Mouse (Mus musculus) bone marrow macrophage, adult 2 months (primary cell): ENCODE measurements at regions not wholly inside any gene's neighbourhood (a gene's known extent, or its start where the extent isn't known, plus 50 kb on each side); places are given as distances from the start of the nearest gene placed in this dataset.

Experiments
- H3K27ac ChIP-seq: 2 replicates; pipeline ENCODE4 v1.5.1; 2012; ENCODE audit warnings: low read depth, low read length; ENCODE audit not compliant: insufficient read depth
- H3K4me1 ChIP-seq: 2 replicates; pipeline ENCODE4 v1.6.1; 2012; ENCODE audit warnings: low read length; ENCODE audit not compliant: control insufficient read depth, insufficient read depth
- H3K4me3 ChIP-seq: 2 replicates; pipeline ENCODE4 v1.5.1; 2012; ENCODE audit warnings: mild to moderate bottlenecking, low read length, moderate library complexity; ENCODE audit not compliant: insufficient read depth
- CTCF ChIP-seq: IDR thresholded peaks from 2 replicates; pipeline ENCODE4 v1.5.1; 2012; ENCODE audit warnings: low read depth, mild to moderate bottlenecking, low read length, moderate library complexity
- POLR2A ChIP-seq: IDR thresholded peaks from 2 replicates; pipeline ENCODE4 v1.6.1; 2012; ENCODE audit warnings: mild to moderate bottlenecking, low read depth, low read length, borderline replicate concordance

GRCm38 (mm10) chrX:13014051-13014450, 57.2 kb upstream of the Usp9x start:
- Histone ChIP-seq H3K4me3 (no peak overlapping the region), H3K4me1 (no peaks in the 10 kb centered on the region), H3K27ac (no peak overlapping the region)
- TF ChIP-seq POLR2A (no peak), CTCF (no peak)

DNA sequence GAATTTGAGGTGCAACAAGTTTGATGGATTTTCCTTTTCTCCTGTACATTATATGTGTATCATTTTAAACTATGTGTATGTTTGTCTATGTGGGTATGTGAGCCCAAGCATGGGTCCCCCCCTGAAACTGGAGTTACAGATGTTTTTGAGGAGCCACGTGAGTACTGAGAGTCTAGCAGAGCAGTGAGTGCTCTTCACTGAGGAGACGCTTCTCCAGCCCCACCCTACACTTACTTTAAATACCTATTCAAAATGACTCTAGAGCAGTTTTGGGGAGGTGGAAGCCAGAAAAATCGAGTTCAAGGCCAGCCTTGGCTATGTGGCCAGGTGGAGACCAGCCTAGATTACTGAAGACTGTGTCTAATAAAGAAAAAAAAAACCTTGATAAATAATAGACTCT, 58.2 kb upstream of the Usp9x start:
- TF ChIP-seq POLR2A = no peak
- TF ChIP-seq CTCF = no peak
- H3K4me1 ChIP-seq = no peaks in the 10 kb centered on the region
- no peak overlapping the region for H3K27ac ChIP-seq
- H3K4me3 ChIP-seq = no peak overlapping the region

- H3K4me3 ChIP-seq = no peak overlapping the region
- no peak for TF ChIP-seq POLR2A
- TF ChIP-seq CTCF = no peak
- no peak overlapping the region for H3K27ac ChIP-seq
- H3K4me1 ChIP-seq = no peaks in the 10 kb centered on the region
These were observed 80.5 kb upstream of the Usp9x start for GRCm38 (mm10) chrX:12990777-12991176.

- H3K4me1 ChIP-seq = no peaks in the 10 kb centered on the region
- H3K4me3 ChIP-seq = no peak overlapping the region
- TF ChIP-seq POLR2A = no peak
- TF ChIP-seq CTCF = no peak
- H3K27ac ChIP-seq = no peak overlapping the region
These were observed 93.6 kb upstream of the Usp9x start for GRCm38 (mm10) chrX:12977676-12978075.

DNA sequence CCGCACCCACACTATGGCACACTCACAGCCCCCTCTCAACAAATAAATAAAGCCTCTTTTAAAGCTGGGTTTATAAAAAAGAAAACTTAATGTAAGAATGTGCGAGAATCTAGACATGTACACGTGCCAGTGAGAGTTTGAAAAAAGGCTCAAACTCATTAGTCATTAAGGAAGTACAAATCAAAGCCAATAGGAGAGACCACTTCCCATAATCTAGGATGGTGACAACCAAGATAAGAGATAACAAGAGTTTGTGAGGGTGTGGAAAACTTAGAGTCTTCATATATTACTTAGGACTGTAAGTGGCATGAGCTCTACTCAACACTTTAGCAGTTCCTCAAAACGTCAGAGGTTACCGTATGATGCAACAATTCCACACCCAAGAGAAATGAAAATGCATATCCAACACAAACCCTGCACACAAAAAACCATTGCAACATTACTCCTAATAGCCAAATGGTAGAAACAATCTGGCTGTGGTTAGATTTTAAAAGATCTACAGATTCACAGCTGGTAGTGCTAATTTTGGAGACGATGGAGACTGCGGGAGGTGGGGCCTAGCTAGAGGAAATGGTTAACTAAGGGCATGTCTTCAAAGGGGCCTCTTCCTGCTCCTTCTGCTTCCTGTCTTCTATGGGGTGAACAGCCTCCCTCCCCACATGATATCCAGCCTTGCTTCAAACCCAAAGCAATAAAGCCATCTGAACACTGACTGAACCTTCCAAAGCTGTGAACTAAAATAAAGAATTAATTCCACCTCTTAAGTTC, 102.1 kb upstream of the Usp9x start:
- no peak overlapping the region for H3K4me3 ChIP-seq
- peak overlapping the region; percentile 61 for H3K27ac ChIP-seq
- H3K4me1 ChIP-seq = peaks cover 20% of the 10 kb centered on the region
- TF ChIP-seq CTCF (no peak), POLR2A (no peak)

- Histone ChIP-seq H3K4me3 (peak overlapping the region; percentile 25; the same call in 1 of the 2 replicates), H3K27ac (peak overlapping the region; percentile 69), H3K4me1 (peaks cover 22% of the 10 kb centered on the region)
- TF ChIP-seq POLR2A (no peak), CTCF (no peak)
These were observed 111.6 kb upstream of the Usp9x start for GRCm38 (mm10) chrX:12959467-12960314.

GRCm38 (mm10) chrX:12958873-12959272, 112.4 kb upstream of the Usp9x start:
- Histone ChIP-seq H3K4me1 (peaks cover 18% of the 10 kb centered on the region), H3K4me3 (no peak overlapping the region), H3K27ac (peak overlapping the region; percentile 33; the same call in 1 of the 2 replicates)
- TF ChIP-seq CTCF (no peak), POLR2A (no peak)

DNA sequence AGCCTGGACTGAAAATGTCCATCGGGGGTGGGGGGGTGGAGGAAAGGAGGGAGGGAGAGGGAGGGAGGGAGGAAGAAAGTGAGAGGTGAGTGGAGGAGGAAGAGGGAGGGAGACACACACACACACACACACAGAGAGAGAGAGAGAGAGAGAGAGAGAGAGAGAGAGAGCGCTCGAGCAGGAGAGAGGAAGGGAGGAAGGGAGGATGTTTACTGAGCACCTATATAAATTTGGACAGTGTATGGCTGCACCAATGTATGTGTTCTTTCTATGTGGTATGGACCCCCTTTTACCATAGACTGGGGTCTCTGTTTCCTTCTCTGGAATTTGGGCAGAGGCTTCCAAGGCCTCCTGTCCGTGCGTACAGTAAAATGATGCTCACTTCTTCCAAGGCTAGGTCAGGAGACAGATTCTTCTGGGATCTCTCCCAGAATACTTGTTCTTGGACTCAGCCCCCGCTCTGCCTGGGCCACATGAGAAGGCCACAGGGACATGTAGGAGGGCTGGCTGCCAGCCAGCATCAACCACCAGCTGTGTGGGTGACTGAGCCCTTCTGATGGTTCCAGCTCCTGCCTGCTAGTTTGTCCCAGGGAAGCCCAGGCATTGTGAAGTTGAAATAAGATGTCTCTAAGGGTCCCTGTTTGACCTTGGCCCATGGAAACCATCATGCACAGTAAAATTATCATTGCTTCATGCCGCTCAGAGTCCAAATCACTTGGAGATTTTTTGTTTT, 120.2 kb upstream of the Usp9x start:
- TF ChIP-seq CTCF (no peak), POLR2A (no peak)
- Histone ChIP-seq H3K4me3 (no peak overlapping the region), H3K4me1 (peaks cover 31% of the 10 kb centered on the region), H3K27ac (peak overlapping the region; percentile 26)

- peaks cover 5% of the 10 kb centered on the region for H3K4me1 ChIP-seq
- TF ChIP-seq POLR2A (no peak), CTCF (no peak)
- H3K4me3 ChIP-seq = no peak overlapping the region
- H3K27ac ChIP-seq = no peak overlapping the region
These were observed 128.8 kb upstream of the Usp9x start for GRCm38 (mm10) chrX:12942451-12942850.
